Mouse (Mus musculus) liver, embryonic 14.5 days (tissue): ENCODE measurements around the gene Gpr156.

ENCODE experiments used
- CTCF ChIP-seq: IDR thresholded peaks from 2 replicates; pipeline ENCODE4 v1.5.1; 2016; ENCODE audit warnings: antibody characterized with exemption, low read depth, control low read depth
- EP300 ChIP-seq: IDR thresholded peaks from 2 replicates; pipeline ENCODE4 v1.6.1; 2016; ENCODE audit warnings: antibody characterized with exemption, low read depth

- TF ChIP-seq EP300 (no peak), CTCF (no peak)
Observed at GRCm38 (mm10) chr16:37953991-37954942, 38.0 kb downstream of the Gpr156 start.
